Mouse (Mus musculus): ENCODE data around the gene Tmem88.

Tmem88 gene

GRCm38 (mm10) chr11:69398059-69398458 lies at the start of gene Tmem88:
Tmem88 (minus strand) TSS chr11:69398234.
- peak in 1 of 2 experiments; percentile 18 for DNase-seq (ENCODE audit: low spot score in 2 of 2)

GRCm38 (mm10) chr11:69447299-69447698 lies 49.3 kb upstream of the Tmem88 start:
- no peak for DNase-seq (ENCODE audit: low spot score in 2 of 2)

GRCm38 (mm10) chr11:69443328-69443727 lies 45.3 kb upstream of the Tmem88 start:
- no peak for DNase-seq (ENCODE audit: low spot score in 2 of 2)

GRCm38 (mm10) chr11:69437291-69437690 lies 39.3 kb upstream of the Tmem88 start:
- no peak for DNase-seq (ENCODE audit: low spot score in 2 of 2)

- no peak for DNase-seq (ENCODE audit: low spot score in 2 of 2)
These were observed 35.2 kb upstream of the Tmem88 start for GRCm38 (mm10) chr11:69433189-69433588.

- DNase-seq (ENCODE audit: low spot score in 2 of 2), result no peak
These were observed 34.6 kb upstream of the Tmem88 start for GRCm38 (mm10) chr11:69432640-69432982.

GRCm38 (mm10) chr11:69431829-69432639 lies 34.0 kb upstream of the Tmem88 start:
- DNase-seq (ENCODE audit: low spot score in 2 of 2), result peak; percentile 70 to 82

GRCm38 (mm10) chr11:69430631-69431030 lies 32.6 kb upstream of the Tmem88 start:
- DNase-seq (ENCODE audit: low spot score in 2 of 2), result no peak

- no peak for DNase-seq (ENCODE audit: low spot score in 2 of 2)
These were observed 31.3 kb upstream of the Tmem88 start for GRCm38 (mm10) chr11:69429313-69429712.

- DNase-seq (ENCODE audit: low spot score in 2 of 2), result no peak
These were observed 30.7 kb upstream of the Tmem88 start for GRCm38 (mm10) chr11:69428751-69429150.

GRCm38 (mm10) chr11:69426246-69426645 lies 28.2 kb upstream of the Tmem88 start:
- DNase-seq (ENCODE audit: low spot score in 2 of 2), result no peak

- DNase-seq (ENCODE audit: low spot score in 2 of 2), result no peak
These were observed 25.9 kb upstream of the Tmem88 start for GRCm38 (mm10) chr11:69423885-69424284.

- DNase-seq (ENCODE audit: low spot score in 2 of 2), result no peak
These were observed 24.8 kb upstream of the Tmem88 start for GRCm38 (mm10) chr11:69422842-69423241.

GRCm38 (mm10) chr11:69421131-69421977 lies 23.3 kb upstream of the Tmem88 start:
- no peak for DNase-seq (ENCODE audit: low spot score in 2 of 2)

- no peak for DNase-seq (ENCODE audit: low spot score in 2 of 2)
These were observed 22.5 kb upstream of the Tmem88 start for GRCm38 (mm10) chr11:69420554-69421000.

- DNase-seq (ENCODE audit: low spot score in 2 of 2), result no peak
These were observed 21.9 kb upstream of the Tmem88 start for GRCm38 (mm10) chr11:69419813-69420553.

- no peak for DNase-seq (ENCODE audit: low spot score in 2 of 2)
These were observed 21.4 kb upstream of the Tmem88 start for GRCm38 (mm10) chr11:69419443-69419812.

GRCm38 (mm10) chr11:69418481-69419442 lies 20.7 kb upstream of the Tmem88 start:
- DNase-seq (ENCODE audit: low spot score in 2 of 2), result peak; percentile 81

GRCm38 (mm10) chr11:69417449-69418384 lies 19.7 kb upstream of the Tmem88 start:
- peak in 1 of 2 experiments; percentile 53 for DNase-seq (ENCODE audit: low spot score in 2 of 2)

Measured in natural killer cell, adult 2 months (primary cell).